Mouse (Mus musculus): ENCODE data around the gene Csnk1d.
A peak's percentile ranks its signal among the peaks of the same experiment; 100 is the strongest.

Csnk1d gene

DNA sequence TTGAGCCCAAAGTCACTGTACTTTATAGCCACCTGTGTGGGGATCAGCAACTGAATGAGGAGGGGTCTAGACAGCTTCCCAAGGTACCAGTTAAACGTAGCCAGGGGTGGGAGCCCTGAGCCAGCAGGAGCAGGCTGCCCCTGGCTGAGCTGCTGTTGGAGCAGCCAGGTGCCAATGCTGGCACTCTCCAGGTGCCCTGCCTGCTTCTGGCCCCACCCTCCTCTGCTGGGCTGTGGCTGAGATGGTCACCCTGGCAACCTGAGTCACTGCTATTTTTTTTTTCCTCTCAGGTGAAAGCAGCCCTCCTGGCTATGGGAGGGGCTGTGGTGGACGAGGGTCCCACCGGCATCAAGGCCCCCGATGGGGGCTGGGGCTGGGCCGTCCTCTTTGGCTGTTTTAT lies 36.2 kb downstream of the Csnk1d start:
- DNase-seq (ENCODE audit: low read depth, low spot score), result no peak

DNA sequence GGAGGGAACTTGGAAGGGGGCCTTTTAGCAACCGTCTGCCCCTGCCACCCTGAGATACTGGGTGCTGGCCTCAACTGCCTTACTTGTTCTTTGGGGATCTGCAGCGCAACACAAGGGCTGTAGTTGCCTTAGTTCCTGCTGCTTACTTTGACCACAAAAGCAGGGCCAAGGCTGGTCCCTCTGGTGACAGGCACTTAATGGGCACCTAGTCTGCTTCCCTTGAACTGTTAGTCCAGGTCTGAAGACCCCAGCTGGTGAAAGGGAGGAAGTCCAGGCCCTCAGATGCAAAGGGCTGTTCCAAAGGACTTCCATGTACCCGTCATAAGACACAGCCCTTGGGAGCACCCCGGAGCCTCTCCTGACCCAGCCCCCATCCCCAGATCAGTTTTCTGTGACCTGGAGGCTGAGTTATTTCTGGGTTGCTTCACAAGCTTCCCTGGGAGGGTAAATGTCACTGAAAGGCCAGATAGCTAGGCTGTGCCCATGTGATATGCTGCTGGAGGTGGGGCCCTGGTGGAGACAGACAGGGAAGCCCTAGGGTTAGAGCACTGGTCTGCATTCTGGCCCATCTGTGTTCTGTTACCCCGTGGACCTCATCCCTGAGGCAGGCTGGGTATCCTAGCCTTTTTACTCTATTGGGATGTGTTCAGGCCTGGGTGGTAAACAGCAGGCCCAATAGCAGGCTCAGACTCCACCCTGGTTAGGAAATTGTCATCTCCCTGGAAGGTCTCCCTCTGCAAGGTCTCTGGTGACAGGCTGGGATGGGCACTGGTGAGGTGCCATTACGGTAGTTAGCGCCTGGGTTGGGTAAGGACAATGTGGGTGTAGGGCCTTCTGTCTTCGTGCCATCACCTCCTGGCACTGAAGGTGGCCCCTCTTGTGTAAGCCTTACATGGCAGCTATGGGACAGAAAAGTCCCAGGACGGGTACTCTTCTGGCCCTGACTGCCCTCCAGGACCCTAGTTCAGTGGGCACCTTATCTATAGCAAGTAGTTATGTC lies 39.1 kb downstream of the Csnk1d start:
- no peak for DNase-seq (ENCODE audit: low read depth, low spot score)

DNA sequence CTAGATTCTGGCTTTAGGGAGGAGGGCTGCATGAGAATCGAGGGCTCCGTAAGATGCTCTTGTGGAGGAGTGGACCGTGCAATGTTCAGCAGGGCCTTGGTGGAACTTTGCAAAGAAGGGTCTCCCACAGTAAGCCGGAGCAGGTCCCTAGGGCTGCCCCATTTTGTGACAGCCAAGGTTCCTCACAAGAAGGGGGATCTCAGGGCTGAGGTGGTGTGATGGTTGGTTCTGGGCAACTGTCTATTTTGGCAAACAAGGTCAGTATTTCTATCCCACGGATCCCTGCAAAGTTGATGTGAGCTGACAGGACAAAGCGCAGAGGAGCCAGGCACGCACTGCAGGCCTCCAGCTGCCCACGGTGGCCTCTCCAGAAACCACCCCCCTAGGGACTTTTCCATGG lies 39.9 kb downstream of the Csnk1d start:
- DNase-seq (ENCODE audit: low read depth, low spot score), result no peak

DNA sequence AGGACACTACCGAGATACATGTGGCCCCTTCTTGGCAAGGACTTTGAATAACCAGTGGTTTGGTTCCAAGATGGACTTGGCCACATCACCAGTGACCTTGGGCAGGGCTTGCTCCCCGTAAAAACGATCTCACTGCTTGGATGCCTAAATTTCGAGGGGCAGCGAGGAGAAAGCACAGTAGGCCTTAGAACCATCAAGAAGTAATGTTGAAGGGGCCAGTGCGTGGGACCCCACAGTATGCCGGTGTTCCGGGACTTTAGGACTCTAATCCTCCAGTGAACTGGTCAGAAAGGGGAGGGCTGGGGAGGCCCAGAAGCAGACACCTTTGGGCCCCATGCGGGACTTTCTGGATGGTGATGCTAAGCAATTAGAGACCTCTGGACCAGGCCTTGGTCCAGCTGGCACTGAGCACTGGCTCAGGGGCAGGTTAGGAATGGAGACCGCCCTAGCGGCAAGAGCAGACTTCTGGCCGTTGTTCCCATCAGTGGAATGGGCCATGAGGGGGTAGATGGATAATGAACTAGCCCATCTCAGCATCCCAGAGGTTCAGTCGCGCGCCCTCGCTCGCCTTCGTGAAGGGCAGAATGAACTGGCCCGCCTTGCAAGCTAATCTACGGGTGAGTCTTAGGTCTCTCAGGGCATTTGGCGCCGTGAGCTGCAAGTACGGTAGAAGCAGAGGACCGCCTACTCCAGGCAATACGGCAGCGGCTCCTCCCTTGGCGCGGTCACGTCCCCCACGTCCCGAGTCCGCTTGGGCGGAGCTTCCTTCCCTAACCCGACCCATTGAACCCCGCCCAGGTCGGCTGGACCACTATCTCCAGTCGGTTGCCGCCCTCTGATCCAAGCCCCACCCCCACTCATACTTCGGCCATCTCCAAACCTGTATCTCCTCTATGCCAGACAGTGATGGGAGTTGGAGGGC lies 40.6 kb downstream of the Csnk1d start:
- DNase-seq (ENCODE audit: low read depth, low spot score), result peak; percentile 88

DNA sequence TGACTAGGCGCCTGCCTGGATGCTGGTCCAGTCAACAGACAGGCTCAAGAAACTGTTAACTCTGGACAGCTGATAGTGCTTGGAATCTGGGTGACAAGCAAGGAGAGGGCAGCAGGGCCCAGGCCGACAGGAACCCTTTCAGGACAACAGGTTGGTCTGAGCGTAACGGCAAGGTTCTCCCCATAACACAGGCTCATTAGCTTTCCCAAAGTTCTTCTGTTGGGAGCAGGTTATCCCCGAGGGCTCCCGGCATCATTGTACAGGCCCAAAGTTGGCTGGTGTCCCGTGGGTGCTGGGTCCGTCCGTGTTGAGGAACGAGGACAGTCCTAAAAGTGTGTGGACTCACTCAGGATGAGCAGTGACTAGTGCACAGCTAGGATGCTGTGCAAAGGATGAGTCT lies 41.3 kb downstream of the Csnk1d start:
- DNase-seq (ENCODE audit: low read depth, low spot score), result no peak

DNA sequence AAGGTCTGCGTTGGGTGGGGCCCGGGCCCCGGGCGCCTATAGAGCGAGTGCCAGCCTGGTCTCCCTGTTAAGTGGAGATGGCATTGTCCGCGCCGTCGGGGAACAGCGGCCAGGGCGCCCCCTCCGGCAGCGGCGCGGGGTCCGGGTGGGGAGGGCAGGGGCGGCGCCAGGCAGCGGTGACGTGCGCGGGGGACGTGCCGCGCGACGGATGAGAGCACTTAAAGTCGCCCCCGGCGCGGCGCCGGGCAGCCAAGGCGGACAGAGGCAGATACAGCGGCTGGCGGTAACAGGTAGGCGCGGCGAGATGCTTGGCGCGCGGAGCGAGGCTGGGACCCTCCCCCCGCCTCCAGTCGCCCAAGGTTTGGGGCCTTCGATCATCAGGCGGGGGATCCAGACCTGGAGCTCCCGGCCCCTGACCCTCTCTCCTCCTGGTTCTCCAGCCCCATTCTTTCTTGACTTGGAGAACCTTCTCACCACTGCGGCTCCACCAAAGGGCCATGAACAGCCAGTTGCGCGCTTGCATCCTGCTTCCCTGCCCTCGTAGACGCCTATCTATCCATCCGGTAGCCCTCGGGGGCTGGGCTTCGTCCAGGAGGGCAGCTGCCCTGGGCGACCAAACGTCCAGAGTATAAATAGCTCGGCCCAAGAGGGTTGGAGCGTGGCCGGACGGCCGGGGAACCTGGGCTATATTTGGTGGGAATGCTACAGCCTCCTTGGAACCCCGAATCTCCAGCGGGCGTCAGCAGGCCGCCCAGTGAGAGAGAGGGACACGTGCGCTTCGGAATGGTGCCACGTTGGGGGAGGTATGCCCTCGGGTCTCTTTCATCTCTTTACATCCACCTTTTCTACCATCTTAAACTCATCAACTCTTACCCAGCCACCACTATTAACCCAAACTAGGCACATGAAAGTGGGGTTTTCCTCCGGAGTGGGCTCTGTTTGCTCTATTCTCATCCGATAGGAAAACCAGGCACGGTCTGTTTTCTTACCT lies 42.0 kb downstream of the Csnk1d start:
- peak; percentile 55 for DNase-seq (ENCODE audit: low read depth, low spot score)

DNA sequence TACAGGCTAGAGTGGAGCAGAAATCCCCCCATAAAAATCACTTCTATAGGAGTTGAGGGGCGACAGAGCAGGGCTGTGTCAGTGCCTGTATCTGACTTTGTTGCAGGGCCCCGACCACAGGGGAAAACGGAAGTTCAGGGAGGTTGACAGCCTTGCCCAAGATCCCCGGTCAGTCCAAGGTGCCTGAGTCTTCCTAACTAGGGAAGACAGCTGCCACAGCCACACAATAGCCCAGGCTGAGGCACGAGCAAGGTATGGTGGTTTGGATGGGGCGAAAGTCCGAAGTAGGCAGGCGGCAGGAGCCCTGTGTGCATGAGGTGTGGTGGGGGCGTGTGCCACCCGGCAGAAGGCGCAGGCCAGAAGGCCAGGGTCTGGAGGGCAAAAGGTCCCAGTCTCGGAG lies 42.8 kb downstream of the Csnk1d start, which contains the start of gene Slc16a3:
Gene Slc16a3, plus strand, starts transcription at position 153 of the 400 bp plus-strand sequence.
- no peak for DNase-seq (ENCODE audit: low read depth, low spot score)

DNA sequence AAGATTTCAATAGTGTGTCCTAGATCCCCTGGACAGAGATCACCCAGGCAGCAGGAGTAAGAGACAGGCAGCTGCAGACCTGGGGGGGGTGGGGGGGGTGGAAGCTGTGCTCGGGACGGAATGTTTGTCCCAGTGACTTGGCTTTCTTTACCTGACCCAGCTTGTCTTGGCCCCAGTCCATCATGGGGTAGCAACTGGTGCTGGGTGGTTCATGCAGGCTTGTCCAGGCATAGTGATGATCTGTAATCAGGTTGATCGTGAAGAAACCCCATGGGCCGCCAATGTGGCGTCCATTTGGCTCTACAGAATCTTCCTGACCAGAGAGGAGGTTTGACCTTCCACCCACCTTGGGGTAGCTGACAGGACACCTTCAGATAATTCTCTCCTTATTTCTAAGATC lies 45.2 kb downstream of the Csnk1d start:
- DNase-seq (ENCODE audit: low read depth, low spot score), result no peak

DNA sequence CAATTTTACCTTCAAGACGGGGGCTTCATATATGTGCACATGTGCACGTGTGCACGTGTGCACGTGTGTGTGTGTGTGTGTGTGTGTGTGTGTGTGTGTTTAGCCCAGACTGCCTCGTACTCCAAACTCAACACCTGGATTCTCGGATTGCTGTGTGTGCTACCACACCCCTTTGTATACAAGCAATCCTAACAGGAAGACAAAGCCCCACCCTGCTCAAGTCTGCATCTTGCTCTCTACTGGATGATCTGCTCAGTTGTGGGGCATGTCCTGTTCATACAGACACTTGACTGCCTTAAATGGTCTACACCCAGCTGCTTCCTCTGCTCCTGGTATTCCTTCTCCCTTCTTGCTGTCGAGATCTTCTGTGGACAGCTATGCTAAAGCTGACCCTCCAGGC lies 45.9 kb downstream of the Csnk1d start:
- DNase-seq (ENCODE audit: low read depth, low spot score), result no peak

DNA sequence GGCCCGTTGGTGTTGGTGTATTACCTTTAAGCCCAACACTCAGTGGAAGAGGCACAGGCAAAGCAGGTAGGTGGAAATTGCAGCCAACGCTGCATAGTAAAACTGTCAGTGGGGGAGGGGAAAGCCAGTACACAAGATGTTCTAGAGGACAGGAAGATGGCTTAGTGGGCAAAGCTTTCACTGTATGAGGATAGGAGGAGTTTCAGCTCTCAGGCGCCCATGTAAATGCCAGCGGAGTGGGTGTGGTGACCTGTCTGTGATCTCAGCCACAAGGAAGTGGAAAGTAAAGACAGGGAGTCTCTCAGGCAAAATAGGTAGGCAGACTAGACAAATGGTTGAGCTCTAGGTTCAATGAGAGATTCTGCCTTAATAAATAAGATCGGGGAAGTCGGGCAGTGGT lies 50.2 kb downstream of the Csnk1d start:
- no peak for DNase-seq (ENCODE audit: low read depth, low spot score)

DNA sequence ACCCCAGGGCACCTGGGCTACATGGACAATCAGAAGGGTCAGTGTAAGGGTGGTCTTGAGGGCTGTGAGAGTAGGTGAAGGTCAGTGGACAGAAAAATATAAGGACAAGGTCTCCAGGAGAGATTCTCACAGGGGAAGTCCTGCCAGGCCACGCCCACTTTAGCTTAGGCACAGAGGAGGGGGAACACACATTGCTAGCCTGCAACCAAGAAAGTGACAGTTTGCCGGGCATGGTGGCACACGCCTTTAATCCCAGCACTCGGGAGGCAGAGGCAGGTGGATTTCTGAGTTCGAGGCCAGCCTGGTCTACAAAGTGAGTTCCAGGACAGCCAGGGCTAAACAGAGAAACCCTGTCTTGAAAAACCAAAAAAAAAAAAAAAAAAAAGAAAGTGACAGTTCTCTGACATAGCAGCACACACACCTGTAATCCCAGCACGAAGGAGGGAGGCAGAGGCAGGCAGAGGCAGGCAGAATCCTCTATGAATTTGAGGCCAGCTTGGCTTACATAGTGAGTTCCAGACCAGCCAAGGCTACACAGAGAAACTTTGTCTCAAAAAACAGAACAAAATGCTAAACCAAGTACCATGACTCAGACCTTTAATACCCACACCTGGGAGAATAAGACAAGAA lies 51.3 kb downstream of the Csnk1d start:
- DNase-seq (ENCODE audit: low read depth, low spot score), result no peak

DNA sequence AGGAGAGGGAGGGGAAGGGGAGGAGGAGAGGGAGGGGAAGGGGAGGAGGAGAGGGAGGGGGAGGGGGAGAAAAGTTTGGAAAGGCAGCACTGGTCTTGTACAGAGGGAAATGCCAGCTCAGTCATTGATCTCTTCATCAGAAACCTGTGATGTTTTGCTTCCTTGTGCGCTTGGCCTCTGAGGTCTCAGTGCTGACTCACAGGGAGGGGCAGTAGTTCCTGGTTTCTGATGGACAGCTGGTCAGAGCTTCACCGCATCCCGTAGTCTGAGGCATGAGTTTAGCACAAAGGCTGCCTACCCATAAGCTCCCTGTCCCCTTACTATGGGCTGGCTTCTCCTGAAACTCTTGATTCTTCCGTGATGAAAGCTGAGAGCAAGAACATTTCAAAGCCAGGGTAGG lies 52.3 kb downstream of the Csnk1d start:
- no peak for DNase-seq (ENCODE audit: low read depth, low spot score)

DNA sequence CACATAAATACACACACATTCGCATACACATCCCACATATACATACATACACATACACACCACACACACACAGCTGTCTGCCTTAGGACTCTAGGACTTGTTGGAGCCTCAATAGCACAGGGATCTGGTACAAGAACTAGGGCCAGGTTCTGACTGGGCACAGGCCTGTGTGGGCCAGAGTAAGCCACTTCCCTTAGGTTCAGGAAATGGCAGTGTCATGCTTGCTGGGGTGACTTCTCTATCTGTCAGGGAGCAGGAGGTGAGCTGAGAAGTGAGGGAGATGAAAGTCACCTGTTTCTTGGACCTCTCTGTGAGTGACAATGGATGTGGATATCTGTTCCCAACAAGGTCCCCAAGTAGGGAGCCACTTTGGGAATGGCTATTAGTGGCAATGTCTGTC lies 53.2 kb downstream of the Csnk1d start:
- no peak for DNase-seq (ENCODE audit: low read depth, low spot score)

DNA sequence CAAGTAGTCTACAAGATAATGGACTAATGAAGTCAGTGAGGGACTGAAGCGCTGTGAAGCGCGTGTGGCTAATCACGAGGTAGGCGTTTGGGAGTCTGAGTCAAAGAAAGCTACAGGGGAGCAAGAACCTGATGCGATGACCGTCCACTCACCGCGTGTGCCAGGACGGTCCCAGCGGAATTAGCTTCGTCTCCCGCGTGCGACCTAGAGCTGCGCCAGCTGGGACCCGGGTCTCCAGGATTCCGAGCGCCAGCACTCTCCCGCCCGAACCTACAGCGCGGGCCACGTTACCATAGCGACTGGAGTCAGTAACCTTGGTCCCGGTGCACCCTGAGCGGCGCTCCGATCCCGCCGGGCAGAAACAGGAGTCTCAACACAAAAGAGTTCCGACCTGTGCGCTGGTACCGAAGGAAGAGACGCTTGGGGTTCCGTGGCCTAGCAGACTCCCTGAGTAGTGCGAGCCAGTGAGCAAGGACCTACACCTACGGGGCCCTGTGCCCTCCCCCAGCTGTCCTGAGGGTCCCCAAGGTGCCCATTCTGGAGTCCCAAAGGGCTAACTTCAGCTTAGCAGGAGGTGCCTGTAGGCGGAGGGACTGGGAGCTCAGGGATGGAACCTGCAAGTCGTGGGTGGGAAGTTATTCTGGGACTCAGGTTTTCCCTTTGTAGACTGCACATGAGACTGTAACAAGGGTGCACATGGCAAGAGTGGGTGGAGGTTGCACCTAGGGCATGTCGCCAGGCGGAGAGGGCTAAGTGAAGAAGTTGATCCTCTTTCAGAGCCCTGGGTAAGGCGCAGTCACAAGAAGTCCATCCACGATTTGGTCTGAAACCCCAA lies 58.3 kb downstream of the Csnk1d start, which contains the start of gene Ccdc57:
Gene Ccdc57, minus strand, starts transcription at position 309 of the 835 bp plus-strand sequence.
- DNase-seq (ENCODE audit: low read depth, low spot score), result peak; percentile 85

DNA sequence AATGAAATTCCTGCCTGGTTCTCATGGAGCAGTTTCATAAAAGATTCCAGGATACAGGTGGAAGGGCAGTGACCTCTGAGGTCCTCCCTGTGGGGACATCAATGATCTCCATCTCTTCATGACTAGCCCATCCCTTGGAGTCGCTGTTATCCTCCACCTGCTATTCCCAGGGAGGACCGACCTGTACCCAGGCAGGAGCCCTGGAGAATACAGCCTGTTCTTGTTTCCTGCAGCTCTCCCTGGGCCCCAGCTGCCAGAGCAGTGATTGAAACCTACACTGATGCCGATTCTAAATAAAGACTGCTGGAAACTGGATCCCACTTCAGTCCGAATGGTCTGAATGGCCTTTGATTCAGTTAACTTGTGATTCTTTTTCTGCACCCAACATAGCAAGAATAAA lies 59.7 kb downstream of the Csnk1d start:
- no peak for DNase-seq (ENCODE audit: low read depth, low spot score)

DNA sequence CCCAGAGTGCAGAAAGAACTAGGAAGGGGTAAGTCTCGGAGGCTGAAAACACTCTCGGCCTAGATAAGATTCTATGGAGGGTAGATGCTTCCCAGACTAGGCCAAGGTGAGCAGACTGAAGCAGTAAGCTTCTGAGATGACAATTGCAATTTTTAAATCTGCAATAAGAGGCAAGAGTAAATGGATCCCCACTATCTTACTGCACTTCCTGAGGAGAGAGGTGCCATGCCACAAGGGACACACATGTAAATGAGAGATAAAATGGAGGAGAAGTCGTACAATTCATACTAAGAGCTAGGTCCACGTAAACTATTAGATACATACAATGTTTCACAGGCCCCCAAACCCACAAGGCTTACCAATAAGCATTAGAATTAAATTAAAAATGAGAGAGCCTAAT lies 62.7 kb downstream of the Csnk1d start:
- DNase-seq (ENCODE audit: low read depth, low spot score), result no peak

DNA sequence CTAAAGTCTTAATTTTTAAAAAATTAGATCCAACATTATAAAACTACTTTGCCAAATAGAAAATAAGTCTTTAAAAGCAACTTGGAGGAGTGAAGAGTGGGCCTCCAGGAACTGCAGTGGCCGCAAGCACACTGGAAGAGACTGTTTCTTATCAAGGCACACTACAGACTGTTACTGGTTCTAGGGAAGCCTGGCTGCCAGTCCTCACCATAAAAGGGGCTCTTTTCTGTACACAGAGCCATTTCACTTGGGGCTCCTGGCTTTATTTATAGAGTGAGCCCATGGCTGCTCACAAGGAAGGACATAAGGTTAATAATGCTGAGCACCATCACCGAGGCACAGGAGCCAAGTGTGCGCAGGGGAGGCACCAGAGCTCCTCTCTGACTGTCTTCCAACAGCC lies 68.6 kb downstream of the Csnk1d start:
- no peak for DNase-seq (ENCODE audit: low read depth, low spot score)

DNA sequence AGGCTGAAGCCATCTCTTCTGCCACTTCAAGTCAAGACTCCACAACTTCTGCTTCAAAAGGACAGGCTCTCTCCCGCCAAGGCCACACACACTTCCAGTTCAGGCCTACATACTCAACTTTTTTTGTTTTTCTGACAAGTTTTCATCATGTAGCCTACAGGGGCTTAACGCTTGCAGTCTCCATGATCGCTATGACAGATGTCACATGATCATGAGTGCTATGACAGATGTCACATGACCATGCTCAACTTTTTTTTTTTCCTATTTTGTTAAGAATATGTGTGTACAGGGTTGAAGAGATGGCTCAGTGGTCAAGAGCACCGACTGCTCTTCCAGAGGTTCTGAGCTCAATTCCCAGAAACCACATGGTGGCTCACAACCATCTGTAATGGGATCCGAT lies 73.4 kb downstream of the Csnk1d start:
- no peak for DNase-seq (ENCODE audit: low read depth, low spot score)

DNA sequence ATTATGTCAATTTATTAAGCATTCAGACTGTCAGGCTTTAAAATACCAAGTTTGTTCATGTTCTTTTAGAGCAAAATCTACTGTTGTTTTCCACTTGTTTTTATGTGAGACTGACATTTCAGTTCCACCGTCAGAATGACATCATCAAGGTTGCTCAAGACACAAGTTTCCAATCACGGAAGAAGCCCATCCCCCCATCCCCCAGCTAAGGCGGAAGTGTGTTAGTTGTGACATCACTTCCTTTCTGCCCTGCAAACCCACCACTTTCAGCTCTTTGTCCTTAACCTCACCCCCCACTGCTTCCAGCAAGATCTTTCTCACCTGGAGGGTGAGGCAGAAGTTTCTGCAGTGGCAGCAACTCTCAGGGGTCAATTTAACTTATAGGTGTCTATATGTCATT lies 74.7 kb downstream of the Csnk1d start:
- DNase-seq (ENCODE audit: low read depth, low spot score), result no peak

DNA sequence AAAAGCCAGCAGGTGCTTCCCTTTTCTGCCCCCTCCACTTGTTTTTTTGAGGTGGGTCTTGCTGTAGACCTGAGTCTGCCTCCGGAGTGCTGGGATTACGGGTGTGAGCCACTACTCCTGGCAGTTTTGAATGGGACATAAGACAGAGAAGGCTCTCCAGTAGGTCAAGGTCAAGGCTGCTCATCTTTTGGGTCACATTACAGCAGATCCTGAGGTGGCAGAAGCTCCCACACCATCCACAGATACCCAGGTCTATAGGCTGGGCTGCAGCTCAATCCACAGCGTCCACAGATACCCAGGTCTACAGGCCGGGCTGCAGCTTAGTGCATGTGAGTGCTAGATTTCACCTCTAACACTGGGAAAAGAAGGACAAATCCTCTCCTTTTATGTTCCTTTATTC lies 77.3 kb downstream of the Csnk1d start:
- DNase-seq (ENCODE audit: low read depth, low spot score), result no peak

All from embryo, embryonic 11.5 days (tissue).